Mouse (Mus musculus) cerebellum, adult 18-20 months (tissue): ENCODE measurements around the gene Pds5a.
"Not testable (repeated sequence)": the region's sequence is repeated elsewhere in the genome, so short reads cannot be mapped to it uniquely, and the experiment has no call there.

Experiments
- DNase-seq, 2 experiments: peaks; one replicate each; pipeline ENCODE4 v3.0.0; 2021

The Pds5a gene

DNA sequence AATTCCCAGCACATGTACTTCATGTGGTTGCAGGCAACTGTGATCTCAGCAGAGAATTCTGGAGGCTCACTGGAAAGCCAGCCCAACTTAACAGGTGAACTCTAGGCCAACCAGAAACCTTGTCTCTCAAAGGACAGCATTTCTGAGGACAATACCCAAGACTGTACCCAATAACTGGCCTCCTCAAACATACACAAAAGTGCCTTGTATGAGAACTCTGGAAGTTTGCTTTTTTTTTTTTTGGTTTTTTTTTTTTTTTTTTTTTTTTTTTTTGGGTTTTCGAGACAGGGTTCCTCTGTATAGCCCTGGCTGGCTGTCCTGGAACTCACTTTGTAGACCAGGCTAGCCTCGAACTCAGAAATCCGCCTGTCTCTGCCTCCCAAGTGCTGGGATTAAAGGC lies 4.0 kb downstream of the Pds5a start:
- not testable (repeated sequence) for DNase-seq

DNA sequence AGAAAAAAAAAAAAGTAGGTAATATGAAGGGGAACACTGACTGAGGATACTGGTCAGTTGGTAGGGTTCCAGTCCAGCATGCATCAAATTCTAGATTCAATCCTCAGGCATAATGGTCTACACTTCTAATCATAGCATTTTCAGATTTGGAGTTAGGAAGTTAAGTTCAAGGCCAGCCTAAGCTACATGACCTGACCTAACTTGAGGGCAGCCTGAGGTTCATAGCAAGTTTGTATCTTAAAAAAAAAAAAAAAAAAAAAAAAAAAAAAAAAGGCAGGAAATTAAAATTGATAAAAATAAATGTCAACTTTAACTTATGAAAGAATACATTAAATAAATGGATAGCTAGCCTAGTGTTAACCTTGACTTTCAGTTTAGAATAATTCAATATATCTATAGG lies 5.1 kb downstream of the Pds5a start:
- no peak for DNase-seq

DNA sequence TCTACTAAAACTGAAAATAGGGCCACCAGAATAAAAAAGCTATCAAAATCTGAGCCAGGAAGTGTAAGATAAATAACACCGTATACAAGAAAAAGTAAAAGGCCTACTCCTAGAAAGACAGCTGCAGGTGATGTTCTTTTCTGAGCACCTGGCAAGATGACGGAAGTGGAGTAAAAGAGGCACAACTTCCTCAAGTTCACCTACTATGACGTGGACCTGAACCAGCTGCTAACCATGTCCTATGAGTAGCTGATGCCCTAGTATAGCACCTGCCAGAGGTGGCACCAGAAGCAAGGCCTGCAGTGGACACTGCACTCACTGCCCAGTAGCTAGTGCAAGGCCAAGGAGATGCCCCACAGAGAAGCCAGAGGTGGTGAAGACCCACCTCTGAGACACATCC lies 9.3 kb downstream of the Pds5a start:
- no peak for DNase-seq

DNA sequence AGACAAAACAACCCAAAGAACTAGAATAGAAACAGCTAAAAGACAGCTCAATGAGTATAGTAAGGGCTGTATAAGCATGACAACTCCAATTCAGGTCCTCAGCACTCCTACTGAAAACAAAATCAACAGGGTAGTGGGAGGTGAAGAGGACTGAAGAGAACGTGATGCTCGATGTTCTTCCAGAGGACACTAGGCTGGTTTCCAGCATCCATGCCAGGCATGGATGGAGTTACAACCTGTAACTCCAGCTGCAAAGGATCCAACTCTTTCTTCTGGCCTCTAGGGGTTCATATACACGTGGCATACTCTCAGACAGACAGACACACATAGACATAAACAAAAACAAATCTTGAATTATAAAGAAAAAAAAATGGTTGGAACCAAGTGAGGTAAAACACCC lies 11.3 kb downstream of the Pds5a start:
- no peak for DNase-seq

DNA sequence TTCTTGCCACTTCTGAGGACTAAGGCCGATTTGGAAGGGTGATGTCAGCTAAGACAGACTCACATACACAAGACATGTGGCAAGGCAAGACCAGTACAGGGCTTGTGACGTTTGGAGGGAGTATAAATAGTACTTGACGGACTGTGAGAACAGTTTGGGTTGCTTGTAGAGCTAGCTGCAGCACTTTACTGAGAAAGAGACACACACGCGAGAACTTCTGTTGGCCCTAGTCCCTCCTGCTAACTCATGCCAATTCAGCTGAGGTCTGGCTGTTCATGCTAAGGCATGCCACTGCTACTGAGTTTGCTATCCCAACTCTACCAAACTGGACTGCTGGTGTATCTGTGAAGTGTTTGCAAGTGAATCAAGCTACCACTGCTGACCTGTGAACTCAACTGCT lies 19.2 kb downstream of the Pds5a start:
- no peak for DNase-seq

DNA sequence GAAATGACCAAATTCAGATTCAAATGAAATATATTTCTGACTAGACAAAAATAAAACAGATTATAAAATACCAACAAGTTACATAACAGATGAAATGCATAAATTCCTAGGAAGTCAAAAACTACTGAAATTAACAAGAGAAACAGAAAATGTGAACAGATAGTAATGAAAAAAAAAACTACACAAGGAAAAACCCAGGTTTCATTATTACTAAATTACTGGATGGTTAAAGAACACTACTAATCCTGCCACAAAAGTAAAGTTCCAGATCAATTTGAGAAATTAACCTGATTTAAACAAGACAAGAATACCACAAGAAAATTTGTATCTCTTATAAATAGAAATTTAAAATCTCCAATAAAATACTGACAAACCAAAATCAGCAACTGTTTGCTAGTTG lies 25.9 kb downstream of the Pds5a start:
- no peak for DNase-seq

DNA sequence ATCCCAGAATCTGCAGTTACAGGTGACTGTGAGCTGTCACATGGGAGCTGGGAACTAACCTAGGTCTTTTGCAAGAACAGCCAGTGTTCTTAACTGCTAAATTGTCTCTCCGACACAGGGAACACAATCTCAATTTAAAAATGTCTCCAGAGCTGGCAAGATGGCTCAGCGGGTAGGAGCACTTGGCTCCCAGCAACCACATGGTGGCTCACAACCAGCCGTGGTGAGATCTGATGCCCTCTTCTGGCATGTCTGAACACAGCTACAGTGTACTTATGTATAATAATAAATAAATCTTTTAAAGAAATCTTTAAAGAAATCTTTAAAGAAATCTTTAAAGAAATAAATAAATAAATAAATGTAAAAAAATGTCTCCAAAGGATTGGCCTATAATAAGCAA lies 30.4 kb downstream of the Pds5a start:
- no peak for DNase-seq

DNA sequence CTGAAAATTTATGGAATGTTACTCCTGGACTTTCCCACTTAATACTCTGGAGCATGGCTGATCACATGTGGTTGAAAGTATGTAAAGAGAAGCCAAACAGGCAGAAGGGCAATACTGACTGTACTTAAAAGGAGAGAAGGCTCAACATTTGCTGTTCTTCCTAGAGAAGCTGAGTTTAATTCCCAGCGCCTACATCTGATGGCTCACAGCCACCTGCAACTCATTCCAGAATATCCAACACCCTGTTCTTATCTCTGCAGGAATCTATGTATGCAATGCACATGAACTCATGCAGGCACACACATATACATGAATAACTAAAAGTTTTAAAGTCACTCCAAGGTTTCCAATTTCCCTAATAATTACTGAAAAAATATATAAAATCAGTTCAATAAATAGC lies 32.7 kb downstream of the Pds5a start:
- DNase-seq: no peak

DNA sequence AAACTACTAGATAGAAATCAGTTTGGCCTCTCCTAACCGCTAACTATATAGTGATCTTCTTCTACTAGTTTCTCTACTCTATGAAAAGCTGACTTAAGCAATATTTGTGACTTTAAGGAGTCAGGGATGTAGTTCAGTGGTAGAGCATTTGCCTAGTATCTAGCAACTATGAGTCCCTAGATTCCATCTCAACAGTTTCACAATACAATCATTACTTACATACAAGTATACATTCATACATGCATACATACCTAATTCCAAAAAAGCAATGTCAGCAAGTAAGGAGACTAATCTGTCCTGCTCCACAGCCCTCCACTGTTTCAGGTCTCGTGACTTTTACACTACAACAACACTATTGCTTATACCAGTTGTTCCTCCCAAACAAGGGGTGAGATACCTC lies 36.1 kb downstream of the Pds5a start:
- no peak for DNase-seq

DNA sequence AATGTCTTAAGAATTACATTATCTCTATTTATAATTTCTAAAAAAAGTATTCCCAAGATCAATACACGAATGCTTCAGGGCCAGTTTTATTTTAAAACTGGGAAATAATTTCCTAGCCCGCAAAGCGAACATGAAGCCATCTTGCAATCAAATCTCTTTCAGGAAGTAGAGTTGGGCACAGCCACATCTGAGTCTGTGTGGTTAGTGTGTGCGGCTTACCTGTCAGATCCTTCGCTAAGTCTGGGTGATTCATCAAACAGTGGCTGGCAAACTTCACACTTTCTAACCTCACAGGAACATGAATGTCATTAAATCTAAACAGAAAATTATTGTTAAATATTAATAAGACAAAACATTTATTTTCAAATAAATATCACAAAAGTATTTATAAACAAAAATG lies 44.3 kb downstream of the Pds5a start:
- no peak for DNase-seq

DNA sequence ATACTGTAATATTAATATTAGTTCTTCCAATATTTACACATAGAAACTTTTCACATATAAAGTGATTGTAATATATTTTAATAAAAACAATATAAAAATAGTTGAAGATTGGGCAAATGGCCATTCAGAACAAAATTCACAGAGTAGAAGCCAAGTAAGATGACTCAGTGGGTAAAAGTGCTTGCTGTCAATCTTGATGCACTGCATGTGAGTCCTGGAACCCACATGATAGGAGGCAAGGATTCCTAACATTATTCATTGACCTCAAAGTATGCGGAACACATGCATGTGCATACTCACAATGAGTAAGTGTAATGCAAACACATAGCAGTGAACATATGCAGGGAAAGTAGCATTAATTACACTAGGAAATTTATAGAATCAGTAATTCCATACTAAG lies 59.2 kb downstream of the Pds5a start:
- no peak for DNase-seq

DNA sequence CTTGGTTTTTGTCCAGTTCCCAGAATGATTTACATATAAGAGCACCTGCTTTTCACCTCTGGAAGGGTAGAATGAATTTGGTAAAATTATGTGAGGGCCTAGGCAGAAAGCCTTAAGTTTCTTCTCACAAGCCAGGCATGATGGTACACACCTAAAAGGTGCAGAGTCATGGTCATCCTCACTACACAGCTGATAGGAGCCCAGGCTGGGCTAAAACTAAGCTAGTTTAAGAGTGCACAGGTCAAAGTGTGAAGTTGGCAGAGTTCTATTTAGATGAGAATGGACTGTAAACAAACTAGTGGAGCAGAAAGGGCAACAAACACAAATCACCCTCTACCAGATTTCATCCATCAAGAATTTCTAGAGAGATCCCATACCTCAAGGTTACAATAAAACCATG lies 73.7 kb downstream of the Pds5a start:
- no peak for DNase-seq

DNA sequence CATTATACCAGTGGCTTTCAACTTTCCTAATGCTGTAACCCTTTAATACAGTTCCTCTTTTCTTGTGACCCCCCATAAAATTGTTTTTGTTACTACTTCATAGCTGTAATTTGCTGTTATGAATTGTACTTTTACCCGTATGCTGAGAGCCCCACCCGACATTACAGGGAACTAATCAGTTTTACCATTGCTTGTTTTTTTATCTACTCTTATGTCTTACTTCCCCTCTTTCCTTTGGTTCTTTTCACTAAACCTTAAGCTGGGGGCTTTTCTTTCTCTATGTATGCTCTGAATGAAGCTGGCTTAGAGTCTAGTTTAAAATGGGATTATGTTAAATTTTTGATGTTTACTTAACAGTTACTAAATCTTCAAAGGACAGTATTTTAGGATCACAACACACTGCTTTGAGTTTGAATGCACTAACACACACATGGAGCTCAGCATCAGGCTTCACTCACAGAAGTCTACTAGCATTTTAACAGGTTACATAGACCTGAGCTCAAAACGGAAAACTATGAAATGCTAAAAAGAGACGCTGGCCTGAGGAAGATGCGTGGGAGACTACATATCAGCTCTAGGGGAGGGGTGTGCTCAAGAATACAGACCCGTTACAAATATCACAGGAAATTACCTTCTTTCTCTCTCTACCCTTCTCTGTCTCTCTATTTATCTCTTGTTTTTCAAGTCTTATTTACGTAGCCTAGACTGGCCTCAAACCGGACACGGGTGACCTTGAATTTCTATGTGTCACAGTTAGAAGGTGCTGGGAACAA lies 84.7 kb downstream of the Pds5a start:
- DNase-seq: no peak

DNA sequence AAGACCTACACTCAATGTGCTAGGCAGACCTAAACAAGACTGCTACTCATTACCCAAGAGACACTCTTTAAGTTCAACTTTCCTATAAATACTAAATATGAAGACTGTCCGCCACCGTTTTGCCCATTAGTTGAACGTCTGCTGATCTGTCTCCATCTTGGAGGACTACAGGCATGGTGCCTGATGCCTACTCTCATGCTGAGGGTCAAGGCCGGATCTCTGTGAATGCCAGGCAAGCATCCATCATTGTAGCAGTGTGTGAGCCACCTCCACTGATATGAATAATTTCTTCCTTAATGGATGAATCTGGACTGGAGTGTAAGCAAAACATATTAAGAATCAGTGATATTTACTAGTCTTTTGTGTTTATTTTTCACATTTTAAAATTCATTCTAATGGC lies 87.5 kb downstream of the Pds5a start:
- no peak for DNase-seq

DNA sequence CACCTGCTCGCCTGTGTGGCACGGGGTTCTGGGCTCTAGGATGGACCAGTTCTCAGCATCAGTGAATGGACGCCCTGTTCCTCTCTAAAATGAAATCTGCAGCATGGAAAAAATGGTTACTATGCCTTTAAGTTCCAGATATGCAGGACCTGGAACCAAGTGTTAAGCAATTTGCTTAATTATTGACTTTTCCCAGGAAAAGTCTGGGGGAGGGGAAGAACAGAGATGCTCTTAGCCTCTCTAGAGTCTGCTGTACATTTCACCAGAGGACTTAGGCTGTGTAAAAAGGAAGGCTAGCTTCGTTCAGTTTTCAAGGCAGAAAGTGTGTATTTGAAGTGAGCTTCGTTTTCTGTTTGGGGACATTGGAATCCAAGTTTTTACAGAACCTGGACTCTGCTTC lies 88.3 kb downstream of the Pds5a start:
- no peak for DNase-seq

DNA sequence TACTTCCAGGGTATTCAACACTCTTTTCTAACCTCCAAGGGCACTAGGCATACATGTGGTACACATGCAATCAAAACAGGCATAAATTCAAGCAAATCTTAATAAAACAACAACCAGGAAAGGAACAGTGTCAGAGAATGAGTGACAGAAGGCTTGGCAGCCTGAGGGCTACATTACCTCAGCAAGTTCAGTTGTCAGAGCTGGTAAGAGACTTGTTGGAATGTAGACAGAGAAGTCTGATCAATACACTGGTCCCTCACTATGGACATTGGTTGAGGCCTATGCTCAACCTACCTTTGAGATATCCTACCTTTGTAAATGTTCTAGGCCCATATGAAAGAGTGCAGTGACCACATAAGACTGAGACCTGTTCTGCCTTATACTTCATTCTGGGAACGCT lies 91.3 kb downstream of the Pds5a start:
- no peak for DNase-seq

DNA sequence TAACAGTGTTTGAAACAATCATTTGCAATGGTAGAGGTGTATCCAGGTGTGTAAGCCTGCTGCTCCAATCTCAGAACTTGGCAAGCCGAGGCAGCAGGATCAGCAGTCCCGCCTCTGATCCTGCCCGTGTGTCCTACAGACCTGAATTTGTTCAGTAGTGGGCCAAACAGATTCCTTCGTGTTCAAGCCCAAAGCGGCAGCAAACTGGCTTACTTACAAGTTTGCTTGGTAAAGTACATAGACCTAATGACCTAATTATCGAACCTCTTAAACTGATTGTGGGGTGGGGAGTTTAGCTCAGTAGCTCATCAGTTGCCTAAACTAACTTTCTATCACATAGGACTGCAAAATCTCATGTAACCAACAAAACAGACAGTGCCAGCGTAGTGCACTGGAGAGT lies 98.4 kb downstream of the Pds5a start:
- DNase-seq: no peak

DNA sequence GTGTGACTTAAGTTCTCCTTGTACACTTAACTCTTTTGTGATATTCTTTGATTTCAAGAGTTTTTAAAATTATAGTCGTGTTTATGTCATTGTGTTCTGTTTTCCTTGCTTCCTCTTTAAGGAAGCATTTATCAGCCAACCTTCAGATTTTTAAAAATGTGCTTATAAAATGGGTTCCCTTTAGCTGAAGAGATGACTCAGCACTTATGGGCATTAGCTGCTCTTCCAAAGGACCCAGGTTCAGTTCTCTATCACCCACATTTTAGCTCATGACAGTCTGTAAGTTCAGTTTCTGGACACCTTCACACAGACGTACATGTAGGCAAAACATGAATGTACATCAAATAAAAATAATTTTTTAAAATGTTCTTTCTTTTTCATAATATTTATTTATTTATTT lies 105.7 kb downstream of the Pds5a start:
- DNase-seq: no peak

DNA sequence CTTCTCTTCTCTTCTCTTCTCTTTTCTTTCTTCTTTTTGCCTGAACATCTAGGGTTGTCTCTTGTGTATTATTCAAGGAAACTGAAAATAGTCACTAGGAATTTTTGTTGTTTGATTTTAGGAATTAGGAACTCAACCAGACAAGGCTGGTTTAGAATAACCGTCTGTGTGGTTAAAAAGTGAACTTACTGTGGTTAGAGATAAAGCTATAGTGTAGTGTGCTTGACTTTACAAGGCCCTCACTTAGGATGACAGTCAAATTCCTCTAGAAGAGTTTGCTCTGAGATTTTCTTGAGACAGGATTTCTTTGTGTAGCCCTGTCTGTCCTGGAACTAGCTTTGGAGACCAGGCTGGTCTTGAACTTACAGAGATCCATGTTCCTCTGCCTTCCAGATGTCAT lies 107.9 kb downstream of the Pds5a start:
- no peak for DNase-seq

DNA sequence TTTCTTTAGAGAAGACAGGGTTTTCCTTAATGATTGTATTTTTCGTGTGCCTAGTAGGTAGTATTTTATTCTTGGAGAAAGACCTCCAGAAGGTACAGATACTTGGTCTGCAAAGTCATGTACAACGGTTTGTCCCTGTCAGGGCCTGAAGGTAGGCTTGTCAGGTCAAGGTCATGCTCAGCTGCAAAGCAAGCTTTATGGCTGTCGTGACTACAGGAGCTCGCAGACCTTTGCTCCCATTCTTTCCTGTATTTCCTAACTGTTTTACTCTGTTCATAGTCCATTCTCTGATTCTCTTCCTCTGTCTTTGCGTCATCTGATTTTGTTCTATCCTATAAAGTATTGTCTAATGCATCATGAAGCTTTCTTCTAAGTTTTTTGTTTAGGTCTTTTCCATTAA lies 111.8 kb downstream of the Pds5a start:
- no peak for DNase-seq

DNA sequence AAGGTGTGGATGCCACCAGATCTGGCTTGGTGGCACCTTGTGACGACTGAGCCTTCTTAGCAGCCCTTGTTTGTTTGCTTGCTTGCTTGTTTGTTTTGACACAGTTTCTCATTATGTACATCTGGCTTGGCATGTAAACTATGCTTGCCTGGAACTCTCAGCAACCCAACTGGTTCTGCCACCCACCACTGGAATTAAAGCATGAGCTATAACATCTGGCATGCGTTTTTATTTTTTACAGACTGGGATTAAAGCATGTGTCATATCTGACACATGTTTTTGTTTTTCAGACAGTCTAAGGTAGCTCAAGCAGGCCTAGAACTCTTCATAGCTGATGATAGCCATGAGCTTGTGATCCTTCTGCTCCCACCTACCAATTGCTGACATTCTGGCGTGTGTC lies 119.5 kb downstream of the Pds5a start:
- DNase-seq: no peak

DNA sequence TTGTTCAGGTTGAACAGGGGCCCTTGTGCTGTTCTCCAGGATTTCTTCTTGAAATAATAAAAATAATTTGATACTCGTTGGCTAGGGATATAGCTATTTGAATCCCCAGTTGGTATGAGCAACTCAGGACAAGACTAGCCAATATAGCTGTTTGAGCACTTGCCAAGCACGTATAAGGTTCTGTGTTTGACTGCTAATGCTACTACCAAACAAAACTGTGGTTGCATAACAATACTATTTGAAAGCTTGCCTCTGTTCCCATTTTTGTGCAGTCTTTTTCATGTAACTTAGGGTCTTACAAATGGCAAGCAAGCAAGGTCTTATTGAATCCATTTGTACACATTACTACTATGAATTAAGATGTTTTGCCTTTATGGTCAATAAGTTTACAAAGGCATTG lies 122.2 kb downstream of the Pds5a start:
- DNase-seq: no peak

DNA sequence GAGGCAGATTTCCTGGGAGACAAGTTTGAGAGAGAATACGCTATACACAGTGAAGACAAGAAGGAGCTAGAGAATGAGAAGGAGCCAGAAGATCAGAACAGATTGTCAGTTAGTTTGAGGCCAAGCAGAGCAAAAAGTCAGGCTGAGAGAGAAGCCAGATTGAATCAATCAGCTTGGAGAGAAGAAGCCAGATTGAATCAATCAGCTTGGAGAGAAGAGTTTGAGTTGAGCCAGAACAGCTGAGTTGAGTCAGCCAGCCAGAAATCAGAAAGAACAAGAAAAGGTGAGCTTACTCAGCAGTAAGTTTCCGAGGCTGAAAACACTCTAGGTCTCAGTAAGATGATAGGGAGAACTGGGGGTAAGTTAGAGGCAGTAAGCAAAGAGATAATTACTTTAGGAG lies 123.2 kb downstream of the Pds5a start:
- no peak for DNase-seq

DNA sequence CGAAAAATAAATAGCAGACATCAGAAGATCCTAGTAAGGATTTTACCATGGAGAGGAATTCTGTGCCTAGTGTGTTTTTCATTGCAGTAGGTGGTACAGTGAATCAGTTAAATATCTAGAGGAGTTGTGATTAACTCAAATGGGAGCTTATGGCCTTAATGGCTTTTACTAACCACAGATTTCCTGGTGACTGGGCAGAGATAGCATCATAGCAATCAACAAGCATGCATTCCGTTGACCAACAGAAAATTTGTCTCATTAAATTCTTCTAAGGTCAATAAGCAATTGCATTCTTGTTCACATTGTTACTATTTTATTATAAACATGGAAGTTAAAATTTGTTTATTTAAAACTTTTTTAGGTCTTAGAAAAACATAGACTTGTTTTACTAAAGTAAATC lies 132.6 kb downstream of the Pds5a start:
- no peak for DNase-seq

DNA sequence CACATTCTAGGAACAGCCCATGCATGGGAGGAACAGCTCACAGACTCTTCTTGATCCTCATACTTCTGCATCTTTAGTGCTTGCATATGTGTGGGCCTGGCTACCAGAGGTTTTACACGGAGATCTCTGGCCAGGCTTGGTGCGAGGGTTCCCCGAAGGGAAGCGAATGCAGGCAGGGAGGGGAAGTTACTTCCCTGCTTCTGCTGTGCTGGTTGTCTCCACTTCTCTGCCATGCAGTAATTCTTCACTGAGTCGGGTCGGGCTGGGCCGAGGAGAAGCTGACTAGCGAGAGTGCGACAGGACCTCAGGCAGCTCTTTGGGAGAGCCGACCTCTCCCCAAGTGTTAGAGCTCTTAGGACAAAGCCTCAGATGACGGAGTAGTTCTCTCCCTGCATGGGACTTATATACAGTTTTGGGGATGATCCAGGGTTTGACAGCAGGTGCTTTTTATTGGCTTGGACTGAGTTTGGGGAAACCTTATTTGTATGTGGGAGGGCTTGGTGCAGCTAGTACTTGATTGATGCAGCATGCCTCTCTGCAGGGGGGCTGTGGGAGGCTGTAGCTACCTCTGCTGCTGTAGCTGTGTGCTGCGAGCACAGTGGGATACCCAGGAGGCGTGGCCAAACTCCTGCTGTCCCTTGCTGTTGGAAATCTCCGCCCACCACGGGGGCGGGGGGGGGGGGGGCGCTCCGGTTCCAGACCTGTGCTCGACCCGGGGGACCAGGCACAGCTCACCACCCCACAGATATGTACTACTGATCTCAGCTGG lies 136.8 kb downstream of the Pds5a start:
- DNase-seq: peak; percentile 33 to 47
